Mouse (Mus musculus) hindbrain, embryonic 14.5 days (tissue): ENCODE data around the gene Doxl2. TPM values are rescaled to one million over a fixed set of nuclear protein-coding genes. Genes with fewer than 3 reads are reported as not detected.

ENCODE experiments used
- ATAC-seq: fragments of 200-750 bp; cut with Nextera tagmentation; 2 replicates; pipeline ENCODE4 v1.8.0; 2017; ENCODE audit warnings: moderate number of reproducible peaks, mild to moderate bottlenecking, moderate TSS enrichment, moderate library complexity; ENCODE audit not compliant: low FRiP score
- DNase-seq: peaks from one replicate; pipeline ENCODE4 v3.0.0-alpha.2; 2015; ENCODE audit warnings: low spot score
- H3K27ac ChIP-seq: fragments of 300-500 bp; sonication (generic); 2 replicates; pipeline ENCODE4 v1.5.1; 2014; ENCODE audit warnings: mild to moderate bottlenecking, moderate library complexity
- H3K27me3 ChIP-seq: fragments of 300-500 bp; sonication (generic); 2 replicates; pipeline ENCODE4 v1.6.1; 2014; ENCODE audit warnings: mild to moderate bottlenecking, low read length, mixed read lengths; ENCODE audit not compliant: control insufficient read depth, insufficient read depth
- H3K36me3 ChIP-seq: fragments of 300-500 bp; sonication (generic); replicated peaks from 2 replicates; pipeline ENCODE4 v1.6.1; 2014; ENCODE audit not compliant: control insufficient read depth, insufficient read depth
- H3K4me1 ChIP-seq: fragments of 300-500 bp; sonication (generic); replicated peaks from 2 replicates; pipeline ENCODE4 v1.6.1; 2014; ENCODE audit warnings: antibody characterized with exemption, low read length, mixed read lengths; ENCODE audit not compliant: control insufficient read depth, insufficient read depth
- H3K4me2 ChIP-seq: fragments of 300-500 bp; sonication (generic); replicated peaks from 2 replicates; pipeline ENCODE4 v1.6.1; 2014; ENCODE audit warnings: mild to moderate bottlenecking, moderate library complexity
- H3K4me3 ChIP-seq: fragments of 300-500 bp; sonication (generic); replicated peaks from 2 replicates; pipeline ENCODE4 v1.5.1; 2014; ENCODE audit warnings: mild to moderate bottlenecking, low read length
- H3K9ac ChIP-seq: fragments of 300-500 bp; sonication (generic); 2 replicates; pipeline ENCODE4 v1.6.1; 2014
- H3K9me3 ChIP-seq: fragments of 300-500 bp; sonication (generic); 2 replicates; pipeline ENCODE4 v1.6.1; 2016; ENCODE audit warnings: low read length; ENCODE audit not compliant: control insufficient read depth
- WGBS: fragments of 180-500 bp; shearing (Covaris S2); extraction: QIAGEN DNeasy Blood & Tissue Kit; methylation state at CpG from one replicate; pipeline ENCODE4 v1.1.7; 2014; 5-methylcytosine and 5-hydroxymethylcytosine counted together
- polyA plus RNA-seq: library from polyadenylated mRNA; unstranded; fragments of >200 nt; fragmentation: Nextera tagmentation; extraction: Ambion mirVana; gene quantifications from 2 replicates; pipeline ENCODE4 v1.2.1, GENCODE M21; 2014

The Doxl2 gene
- polyA plus RNA-seq, 1 experiment from 2014 or later = not detected

DNA sequence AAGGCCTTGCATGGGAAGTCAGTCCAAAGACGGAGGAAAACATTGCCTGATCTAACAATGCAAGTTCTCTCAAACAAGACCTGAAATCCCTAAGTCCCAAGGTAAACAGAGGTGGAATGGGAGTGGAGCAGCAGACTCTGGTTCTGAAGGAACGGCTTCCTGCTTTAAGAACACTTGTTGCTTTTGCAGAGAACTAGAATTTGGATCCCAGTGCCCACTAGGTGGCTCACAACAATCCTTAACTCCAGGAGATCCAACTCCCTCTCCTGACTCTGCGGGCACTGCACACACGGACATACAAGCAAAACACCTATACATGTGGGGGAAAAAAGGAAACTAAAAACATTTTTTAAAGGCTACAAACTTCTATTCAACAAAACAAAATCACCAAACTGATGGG, 28.6 kb downstream of the Doxl2 start:
- no peak overlapping the region for H3K4me2 ChIP-seq
- H3K36me3 ChIP-seq = no peaks in the 10 kb centered on the region
- H3K27me3 ChIP-seq = no peaks in the 10 kb centered on the region
- no peaks in the 10 kb centered on the region for H3K9me3 ChIP-seq
- WGBS = 62% methylated on average over 4 of the region's 4 CpGs
- H3K4me1 ChIP-seq = no peaks in the 10 kb centered on the region
- DNase-seq (no peak), ATAC-seq (no peak)
- no peak overlapping the region for H3K4me3 ChIP-seq
- H3K27ac ChIP-seq = no peak overlapping the region
- H3K9ac ChIP-seq = no peak overlapping the region

DNA sequence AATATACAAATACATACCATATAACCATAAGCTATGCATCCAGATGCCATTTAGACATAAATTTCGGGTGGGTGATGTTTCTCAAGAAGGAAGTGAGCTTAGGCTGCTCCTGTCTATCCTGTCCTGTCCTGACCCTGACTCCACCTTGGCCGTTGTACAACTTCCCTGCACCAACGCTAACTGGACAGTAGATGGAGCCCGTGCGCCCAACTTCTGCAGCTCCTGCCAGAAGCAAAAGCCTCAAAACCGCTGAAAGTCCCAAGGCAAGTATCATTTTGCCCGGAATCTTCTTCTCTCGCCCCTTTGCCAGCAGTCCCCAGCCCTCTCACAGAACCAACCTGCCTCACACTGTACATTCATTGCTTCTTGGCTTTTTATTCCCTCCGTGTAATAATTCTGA, 33.2 kb downstream of the Doxl2 start:
- 3% methylated on average over 9 of the region's 9 CpGs for WGBS
- H3K4me1 ChIP-seq = no peaks in the 10 kb centered on the region
- DNase-seq (peak; percentile 84), ATAC-seq (no peak)
- peaks cover 3% of the 10 kb centered on the region; the same call in 1 of the 2 replicates for H3K27me3 ChIP-seq
- no peaks in the 10 kb centered on the region for H3K36me3 ChIP-seq
- no peak overlapping the region for H3K9ac ChIP-seq
- H3K4me2 ChIP-seq = peak overlapping the region; percentile 42
- no peak overlapping the region for H3K27ac ChIP-seq
- H3K9me3 ChIP-seq = no peaks in the 10 kb centered on the region
- peak overlapping the region; percentile 2; the same call in 1 of the 2 replicates for H3K4me3 ChIP-seq

DNA sequence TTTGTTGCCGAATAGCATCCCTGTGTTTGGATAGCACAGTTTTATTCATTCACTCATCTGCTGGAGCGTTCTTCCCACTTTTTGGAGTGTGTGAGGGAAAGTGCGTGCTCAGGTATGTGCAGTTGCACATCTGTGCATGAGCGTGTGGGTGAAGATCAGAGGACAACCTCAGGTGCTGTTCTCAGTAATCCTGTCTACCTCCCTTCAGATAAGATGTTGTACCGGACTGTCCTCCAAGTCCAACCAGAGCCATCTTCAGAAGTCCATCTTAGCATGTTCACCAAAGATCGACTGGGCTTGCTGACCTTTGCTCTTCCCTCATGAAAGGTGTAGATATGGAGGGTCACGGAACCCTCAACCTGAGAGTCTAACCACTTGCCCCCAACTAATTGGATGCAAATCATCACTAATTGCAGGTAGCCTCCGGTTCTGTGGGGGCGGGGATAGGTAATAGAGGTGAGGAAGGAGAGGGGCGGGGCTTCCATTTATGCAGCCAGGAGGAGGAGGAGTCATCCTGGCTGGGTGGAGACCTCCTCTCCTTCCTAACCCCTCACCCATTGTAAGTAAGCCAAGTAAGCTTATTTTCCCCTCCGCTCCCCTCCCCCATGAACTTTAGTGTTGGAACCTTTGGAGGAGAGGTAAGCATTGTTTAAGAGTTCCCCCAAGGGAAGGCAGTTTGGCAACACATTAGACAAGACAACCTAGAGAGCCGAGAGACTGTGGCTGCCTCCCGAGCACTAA, 33.8 kb downstream of the Doxl2 start:
- no peak for DNase-seq
- Histone ChIP-seq H3K36me3 (no peaks in the 10 kb centered on the region), H3K27me3 (peaks cover 3% of the 10 kb centered on the region; the same call in 1 of the 2 replicates), H3K4me2 (peak overlapping the region; percentile 42), H3K4me1 (no peaks in the 10 kb centered on the region), H3K27ac (no peak overlapping the region), H3K9ac (no peak overlapping the region), H3K4me3 (peak overlapping the region; percentile 2; the same call in 1 of the 2 replicates), H3K9me3 (no peaks in the 10 kb centered on the region)
- ATAC-seq = no peak; the same call in 1 of the 2 replicates
- WGBS = 35% methylated on average over 13 of the region's 13 CpGs

DNA sequence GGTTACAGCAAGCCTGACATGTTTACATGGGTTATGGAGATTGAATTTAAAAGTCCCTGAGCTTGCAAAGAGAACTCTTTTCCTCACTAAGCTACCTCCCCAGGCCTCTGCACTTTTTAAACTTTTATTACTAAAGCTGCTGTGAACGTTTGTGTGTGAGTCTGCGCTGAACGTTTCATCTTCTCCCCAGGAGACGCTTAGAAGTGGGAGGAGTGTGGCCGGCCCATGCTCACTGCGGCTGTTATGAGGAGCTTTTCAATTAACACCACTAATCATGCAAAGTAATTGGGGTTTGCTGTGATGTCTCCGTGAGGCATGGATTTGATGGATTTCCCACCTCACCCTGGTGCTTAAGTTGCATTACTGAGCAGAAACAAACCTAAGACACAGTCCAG, 34.4 kb downstream of the Doxl2 start:
- Histone ChIP-seq H3K4me3 (no peak overlapping the region), H3K9ac (no peak overlapping the region), H3K4me2 (peak overlapping the region; percentile 42; the same call in 1 of the 2 replicates), H3K27me3 (peaks cover 3% of the 10 kb centered on the region; the same call in 1 of the 2 replicates), H3K9me3 (no peaks in the 10 kb centered on the region), H3K4me1 (no peaks in the 10 kb centered on the region), H3K36me3 (no peaks in the 10 kb centered on the region), H3K27ac (no peak overlapping the region)
- ATAC-seq = no peak
- WGBS = 43% methylated on average over 7 of the region's 7 CpGs
- no peak for DNase-seq

DNA sequence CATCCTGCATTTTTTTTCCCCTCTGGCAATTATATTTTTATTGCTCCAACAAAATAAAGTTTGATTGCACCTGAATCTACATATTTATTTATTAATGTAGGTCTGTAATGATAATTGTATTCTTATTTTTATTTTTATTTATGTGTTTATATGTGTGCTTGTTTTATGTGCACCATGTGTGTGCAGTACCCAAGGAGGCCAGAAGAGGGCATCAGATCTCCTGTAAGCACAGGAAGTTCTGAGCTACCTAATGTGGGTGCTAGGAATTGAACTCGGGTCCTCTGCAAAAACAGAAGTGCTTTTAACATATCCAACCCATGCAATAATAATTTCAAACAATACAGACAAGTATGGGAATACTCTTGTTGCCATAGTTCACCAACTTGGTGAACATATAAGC, 34.9 kb downstream of the Doxl2 start:
- no peaks in the 10 kb centered on the region for H3K9me3 ChIP-seq

DNA sequence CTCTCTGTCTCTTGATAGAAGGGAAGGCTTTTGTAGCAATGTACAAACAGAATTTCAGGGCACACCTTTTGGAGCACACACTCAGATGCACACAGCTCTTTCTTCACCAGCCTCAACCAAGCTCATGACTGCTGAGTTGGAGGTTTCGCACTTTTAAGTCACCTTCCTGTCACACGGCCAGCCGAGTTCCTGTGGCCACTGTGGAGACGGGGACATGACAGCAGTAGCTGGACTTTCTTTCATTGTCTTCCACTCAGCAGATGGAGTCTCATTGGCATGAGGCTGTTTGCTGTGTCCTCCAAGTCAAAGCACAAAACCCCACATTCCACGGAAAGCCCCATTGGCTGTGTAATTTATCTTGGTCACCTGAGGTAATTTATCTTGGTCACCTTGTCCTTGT, 36.4 kb downstream of the Doxl2 start:
- WGBS = 85% methylated on average over 5 of the region's 5 CpGs
- no peaks in the 10 kb centered on the region for H3K36me3 ChIP-seq
- H3K4me2 ChIP-seq = no peak overlapping the region
- no peak overlapping the region for H3K4me3 ChIP-seq
- DNase-seq (no peak), ATAC-seq (no peak)
- peaks cover 3% of the 10 kb centered on the region; the same call in 1 of the 2 replicates for H3K27me3 ChIP-seq
- no peak overlapping the region for H3K9ac ChIP-seq
- H3K27ac ChIP-seq = no peak overlapping the region
- H3K4me1 ChIP-seq = no peaks in the 10 kb centered on the region
- H3K9me3 ChIP-seq = no peaks in the 10 kb centered on the region

More for the DNA sequence above, 34.9 kb downstream of the Doxl2 start:
- H3K4me2 ChIP-seq = no peak overlapping the region
- H3K27ac ChIP-seq = no peak overlapping the region
- H3K4me3 ChIP-seq = no peak overlapping the region
- no peaks in the 10 kb centered on the region for H3K4me1 ChIP-seq
- 86% methylated on average over 1 of the region's 1 CpGs for WGBS
- no peaks in the 10 kb centered on the region for H3K36me3 ChIP-seq
- H3K9ac ChIP-seq = no peak overlapping the region
- peaks cover 3% of the 10 kb centered on the region; the same call in 1 of the 2 replicates for H3K27me3 ChIP-seq
- ATAC-seq (no peak), DNase-seq (no peak)

DNA sequence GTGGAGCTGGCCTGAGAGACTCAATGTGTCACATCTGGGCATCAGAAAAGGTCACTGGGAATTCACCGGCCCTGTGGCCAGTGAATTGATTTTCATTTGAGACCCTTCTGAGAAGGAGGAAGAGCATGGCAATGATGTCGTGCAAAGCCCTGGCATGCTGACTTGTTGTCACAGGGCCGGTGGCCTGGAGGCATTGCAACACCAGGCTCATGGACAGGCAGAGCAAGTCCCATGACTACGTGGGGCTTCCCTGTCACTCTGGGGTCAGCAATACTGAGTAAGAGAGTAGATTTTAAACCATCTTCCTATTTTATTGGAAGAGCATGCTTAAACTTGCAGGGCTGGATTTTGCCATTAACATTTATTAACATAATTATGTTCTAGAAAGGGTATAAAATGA, 38.3 kb downstream of the Doxl2 start:
- Histone ChIP-seq H3K27ac (no peak overlapping the region), H3K9ac (no peak overlapping the region), H3K4me3 (no peak overlapping the region), H3K9me3 (no peaks in the 10 kb centered on the region), H3K4me2 (no peak overlapping the region), H3K4me1 (no peaks in the 10 kb centered on the region), H3K36me3 (no peaks in the 10 kb centered on the region), H3K27me3 (peaks cover 3% of the 10 kb centered on the region; the same call in 1 of the 2 replicates)
- DNase-seq (no peak), ATAC-seq (no peak)
- WGBS = 79% methylated on average over 4 of the region's 4 CpGs

DNA sequence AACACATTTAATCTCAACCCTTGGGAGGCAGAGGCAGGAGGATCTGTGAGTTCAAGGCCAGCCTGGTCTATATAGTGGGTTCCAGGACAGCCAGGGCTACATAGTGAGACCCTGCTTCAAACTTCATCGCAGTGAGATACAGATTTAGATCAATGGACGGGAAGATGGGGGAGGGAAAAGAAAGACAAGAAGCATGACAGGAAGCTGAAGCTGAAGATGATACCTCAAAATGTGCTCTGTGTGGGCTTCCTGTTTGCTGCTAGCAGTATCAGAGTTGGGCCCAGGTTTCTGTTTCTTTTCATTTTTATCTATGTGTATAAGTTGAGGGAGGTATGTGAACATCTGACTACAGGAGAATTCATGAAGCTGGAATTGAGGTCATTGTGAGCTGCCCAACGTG, 38.7 kb downstream of the Doxl2 start:
- ATAC-seq (no peak), DNase-seq (no peak)
- H3K9me3 ChIP-seq = no peaks in the 10 kb centered on the region
- no peaks in the 10 kb centered on the region for H3K36me3 ChIP-seq
- no peak overlapping the region for H3K9ac ChIP-seq
- H3K27me3 ChIP-seq = peaks cover 3% of the 10 kb centered on the region; the same call in 1 of the 2 replicates
- H3K27ac ChIP-seq = no peak overlapping the region
- 88% methylated on average over 3 of the region's 3 CpGs for WGBS
- H3K4me2 ChIP-seq = no peak overlapping the region
- no peak overlapping the region for H3K4me3 ChIP-seq
- no peaks in the 10 kb centered on the region for H3K4me1 ChIP-seq

DNA sequence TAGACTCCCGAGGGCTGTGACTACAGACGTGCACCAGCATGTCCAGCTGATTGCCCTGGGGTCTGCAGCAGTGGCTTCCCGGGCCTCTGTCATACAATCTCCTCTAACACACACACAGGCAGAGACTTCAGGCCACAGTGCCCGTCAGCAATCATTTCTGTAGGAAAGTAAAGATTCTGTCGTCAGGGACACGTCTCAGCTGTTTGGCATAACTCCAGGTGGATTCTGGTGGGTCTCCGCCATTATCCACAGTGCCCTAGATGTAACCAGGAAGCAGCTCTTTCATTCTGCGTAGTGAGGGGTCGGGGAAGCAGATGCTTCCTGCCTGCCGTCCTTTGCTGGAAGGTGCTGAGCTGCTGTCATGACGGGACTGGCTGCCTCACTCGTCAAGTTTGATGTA, 42.4 kb downstream of the Doxl2 start:
- no peak overlapping the region for H3K9ac ChIP-seq
- no peak for DNase-seq
- H3K27ac ChIP-seq = no peak overlapping the region
- no peak; the same call in 1 of the 2 replicates for ATAC-seq
- H3K4me3 ChIP-seq = no peak overlapping the region
- H3K4me1 ChIP-seq = 0 out of 2 replicates have a peak, but pooled peaks cover 4% of the 10 kb centered on the region
- 69% methylated on average over 12 of the region's 12 CpGs for WGBS
- no peaks in the 10 kb centered on the region for H3K9me3 ChIP-seq
- H3K4me2 ChIP-seq = no peak overlapping the region
- no peaks in the 10 kb centered on the region for H3K36me3 ChIP-seq
- no peaks in the 10 kb centered on the region for H3K27me3 ChIP-seq
